Mouse (Mus musculus) MEL (cell line): ENCODE results near the gene Acsbg1. TPM values are rescaled to one million over a fixed set of nuclear protein-coding genes. Genes with fewer than 3 reads are reported as not detected.

Source experiments
- DNase-seq: peaks from one replicate; pipeline ENCODE4 v3.0.0; 2011; ENCODE audit warnings: low read depth, low spot score
- H3K27ac ChIP-seq: 2 replicates; pipeline ENCODE4 v1.5.1; 2012; ENCODE audit warnings: low read depth, mild to moderate bottlenecking, control low read depth, low read length, moderate library complexity; ENCODE audit not compliant: control insufficient read depth
- H3K27me3 ChIP-seq, 2 experiments: fragments of 150-350 bp in 1 of 2; sonication (generic) in 1 of 2; 2 replicates each; pipeline ENCODE4 v1.6.1; 2012; ENCODE audit warnings: low read length in 2 of 2, mild to moderate bottlenecking in 2 of 2, improper control_type of control experiment in 1 of 2, moderate library complexity in 1 of 2; ENCODE audit not compliant: insufficient read depth in 2 of 2, control insufficient read depth in 1 of 2
- H3K36me3 ChIP-seq, 2 experiments: 2 replicates each; pipeline ENCODE4 v1.6.1; 2012 to 2014; ENCODE audit warnings: low read length in 2 of 2, improper control_type of control experiment in 1 of 2, inconsistent platforms in 1 of 2, mild to moderate bottlenecking in 1 of 2; ENCODE audit not compliant: insufficient read depth in 2 of 2, control insufficient read depth in 1 of 2
- H3K4me1 ChIP-seq, 2 experiments: fragments of 150-350 bp in 1 of 2; sonication (generic) in 1 of 2; 2 replicates each; pipeline ENCODE4 v1.6.1; 2012; ENCODE audit warnings: low read length in 2 of 2, improper control_type of control experiment in 1 of 2, mild to moderate bottlenecking in 1 of 2; ENCODE audit not compliant: insufficient read depth in 2 of 2, control insufficient read depth in 1 of 2
- H3K4me3 ChIP-seq, 2 experiments: fragments of 150-350 bp in 1 of 2; sonication (generic) in 1 of 2; 2 replicates each; pipeline ENCODE4 v1.5.1; 2012; ENCODE audit warnings: low read depth in 2 of 2, low read length in 2 of 2, mild to moderate bottlenecking in 2 of 2, moderate library complexity in 2 of 2, control low read depth in 1 of 2, improper control_type of control experiment in 1 of 2; ENCODE audit not compliant: control insufficient read depth in 1 of 2, insufficient read depth in 1 of 2
- H3K79me2 ChIP-seq: 2 replicates; pipeline ENCODE4 v1.6.1; 2012; ENCODE audit warnings: mild to moderate bottlenecking, low read length, moderate library complexity; ENCODE audit not compliant: control insufficient read depth, poor library complexity, insufficient read depth
- H3K9ac ChIP-seq: 2 replicates; pipeline ENCODE4 v1.6.1; 2012; ENCODE audit warnings: low read depth, mild to moderate bottlenecking, control low read depth, low read length, moderate library complexity; ENCODE audit not compliant: control insufficient read depth, poor library complexity, severe bottlenecking
- H3K9me3 ChIP-seq: fragments of 150-350 bp; sonication (generic); replicated peaks from 2 replicates; pipeline ENCODE4 v1.6.1; 2012; ENCODE audit warnings: mild to moderate bottlenecking, low read length, improper control_type of control experiment, moderate library complexity; ENCODE audit not compliant: insufficient read depth
- BHLHE40 ChIP-seq: IDR thresholded peaks from 2 replicates; pipeline ENCODE4 v1.6.1; 2012; ENCODE audit warnings: low read depth, mild to moderate bottlenecking, inconsistent platforms, low read length, improper control_type of control experiment, borderline replicate concordance
- CHD1 ChIP-seq: IDR thresholded peaks from 2 replicates; pipeline ENCODE4 v1.6.1; 2012; ENCODE audit warnings: low read depth, mild to moderate bottlenecking, inconsistent platforms, low read length, improper control_type of control experiment
- CTCF ChIP-seq, 3 experiments: IDR thresholded peaks in 2 of 3; conservative IDR thresholded peaks in 1 of 3; 2 replicates each; pipeline ENCODE4 v1.5.1; 2011 to 2012; ENCODE audit warnings: low read length in 3 of 3, low read depth in 2 of 3, mild to moderate bottlenecking in 2 of 3, improper control_type of control experiment in 1 of 3, inconsistent platforms in 1 of 3, mixed read lengths in 1 of 3, moderate library complexity in 1 of 3; ENCODE audit not compliant: control insufficient read depth in 1 of 3, insufficient read depth in 1 of 3, poor library complexity in 1 of 3, severe bottlenecking in 1 of 3
- EP300 ChIP-seq, 2 experiments: IDR thresholded peaks; 2 replicates each; pipeline ENCODE4 v1.6.1; 2011; ENCODE audit warnings: improper control_type of control experiment in 2 of 2, low read length in 2 of 2, low read depth in 1 of 2, mild to moderate bottlenecking in 1 of 2
- ETS1 ChIP-seq: IDR thresholded peaks from 2 replicates; pipeline ENCODE4 v1.6.1; 2012; ENCODE audit warnings: low read depth, mild to moderate bottlenecking, inconsistent platforms, low read length, improper control_type of control experiment, moderate library complexity
- GABPA ChIP-seq: IDR thresholded peaks from 2 replicates; pipeline ENCODE4 v1.6.1; 2012; ENCODE audit warnings: low read depth, mild to moderate bottlenecking, inconsistent platforms, low read length, improper control_type of control experiment, moderate library complexity
- GATA1 ChIP-seq: IDR thresholded peaks from 2 replicates; pipeline ENCODE4 v1.6.1; 2011; ENCODE audit warnings: low read depth, low read length, improper control_type of control experiment
- HCFC1 ChIP-seq: IDR thresholded peaks from 2 replicates; pipeline ENCODE4 v1.6.1; 2012; ENCODE audit warnings: low read depth, mild to moderate bottlenecking, inconsistent platforms, low read length, improper control_type of control experiment, moderate library complexity
- JUND ChIP-seq: IDR thresholded peaks from 2 replicates; pipeline ENCODE4 v1.6.1; 2011; ENCODE audit warnings: low read depth, mild to moderate bottlenecking, improper control_type of control experiment, low read length
- KAT2A ChIP-seq: conservative IDR thresholded peaks from 2 replicates; pipeline ENCODE4 v1.6.1; 2012; ENCODE audit warnings: low read depth, low read length, improper control_type of control experiment, inconsistent platforms
- MEF2A ChIP-seq: IDR thresholded peaks from 2 replicates; pipeline ENCODE4 v1.6.1; 2014; ENCODE audit warnings: low read depth, mild to moderate bottlenecking, inconsistent platforms, low read length, improper control_type of control experiment; ENCODE audit not compliant: poor library complexity, insufficient replicate concordance, severe bottlenecking; ENCODE audit errors: extremely low read depth
- NELFE ChIP-seq: IDR thresholded peaks from 2 replicates; pipeline ENCODE4 v1.6.1; 2011; ENCODE audit warnings: low read depth, low read length, improper control_type of control experiment
- POLR2AphosphoS2 ChIP-seq: IDR thresholded peaks from 2 replicates; pipeline ENCODE4 v1.6.1; 2011; ENCODE audit warnings: low read length, improper control_type of control experiment
- POLR2AphosphoS5 ChIP-seq: IDR thresholded peaks from 2 replicates; pipeline ENCODE4 v1.6.1; 2012; ENCODE audit warnings: low read depth, borderline replicate concordance, mild to moderate bottlenecking, inconsistent platforms, low read length, moderate library complexity, mixed read lengths
- RAD21 ChIP-seq: IDR thresholded peaks from 2 replicates; pipeline ENCODE4 v1.6.1; 2011; ENCODE audit warnings: mild to moderate bottlenecking, low read depth, low read length, improper control_type of control experiment
- RCOR1 ChIP-seq: IDR thresholded peaks from 2 replicates; pipeline ENCODE4 v1.6.1; 2012; ENCODE audit warnings: low read depth, mild to moderate bottlenecking, inconsistent platforms, low read length, improper control_type of control experiment
- SMC3 ChIP-seq: IDR thresholded peaks from 2 replicates; pipeline ENCODE4 v1.6.1; 2011; ENCODE audit warnings: low read depth, low read length, improper control_type of control experiment
- TBP ChIP-seq: IDR thresholded peaks from 2 replicates; pipeline ENCODE4 v1.8.0; 2011; ENCODE audit warnings: low read depth, low read length, improper control_type of control experiment
- UBTF ChIP-seq: IDR thresholded peaks from 2 replicates; pipeline ENCODE4 v1.6.1; 2012; ENCODE audit warnings: low read depth, mild to moderate bottlenecking, inconsistent platforms, low read length, improper control_type of control experiment, moderate library complexity, borderline replicate concordance; ENCODE audit not compliant: insufficient read depth
- USF1 ChIP-seq: IDR thresholded peaks from 2 replicates; pipeline ENCODE4 v1.6.1; 2014; ENCODE audit warnings: low read depth, mild to moderate bottlenecking, inconsistent platforms, low read length, improper control_type of control experiment, moderate library complexity
- USF2 ChIP-seq, 2 experiments: IDR thresholded peaks; 2 replicates each; pipeline ENCODE4 v1.6.1; 2011 to 2012; ENCODE audit warnings: improper control_type of control experiment in 2 of 2, low read length in 2 of 2, borderline replicate concordance in 1 of 2, inconsistent platforms in 1 of 2, low read depth in 1 of 2, mild to moderate bottlenecking in 1 of 2; ENCODE audit not compliant: insufficient read depth in 1 of 2
- ZC3H11A ChIP-seq: IDR thresholded peaks from 2 replicates; pipeline ENCODE4 v1.6.1; 2012; ENCODE audit warnings: low read depth, mild to moderate bottlenecking, inconsistent platforms, low read length, improper control_type of control experiment
- ZMIZ1 ChIP-seq: IDR thresholded peaks from 2 replicates; pipeline ENCODE4 v1.6.1; 2012; ENCODE audit warnings: low read depth, mild to moderate bottlenecking, inconsistent platforms, low read length, improper control_type of control experiment, moderate library complexity
- ZNF384 ChIP-seq: IDR thresholded peaks from 2 replicates; pipeline ENCODE4 v1.6.1; 2012; ENCODE audit warnings: low read depth, mild to moderate bottlenecking, inconsistent platforms, low read length, improper control_type of control experiment
- polyA plus RNA-seq, 2 experiments: library from polyadenylated mRNA; stranded (reverse) in 1 of 2; unstranded in 1 of 2; fragments of >175 nt in 1 of 2; fragments of >200 nt in 1 of 2; gene quantifications; 2 replicates each; pipeline versions ENCODE4 v1.2.1 to v1.2.4; 2012; ENCODE audit warnings: low replicate concordance in 2 of 2, low read depth in 1 of 2; ENCODE audit not compliant: insufficient read length in 2 of 2, insufficient read depth in 1 of 2, missing spikeins in 1 of 2
- total RNA-seq: library from RNA; depleted of rRNA; stranded (reverse); fragments of 300-350 nt; gene quantifications from 2 replicates; pipeline ENCODE4 v1.2.3, GENCODE M21; 2012

Acsbg1 gene
- total and polyA plus RNA-seq, 3 experiments = 8.3 to 8.8 TPM; not detected in 1

DNA sequence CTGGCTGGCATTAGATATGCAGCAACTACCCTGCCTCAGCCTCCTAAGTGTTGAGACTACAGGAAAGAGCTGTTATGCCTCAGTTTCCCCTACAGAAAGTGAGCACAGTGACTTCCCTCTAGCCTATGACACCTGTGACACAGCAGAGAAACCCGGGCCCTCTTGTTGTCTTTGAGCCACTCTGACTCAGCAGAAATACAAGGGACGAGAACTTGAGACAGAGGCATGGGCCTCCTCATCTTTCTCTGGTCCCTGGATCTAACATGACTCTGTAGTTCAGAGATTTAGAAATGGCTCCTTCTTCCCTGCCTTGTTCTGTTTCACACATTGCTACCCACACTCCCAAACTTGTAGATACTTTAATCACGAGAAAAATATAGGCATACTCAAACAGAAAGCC lies 20.1 kb downstream of the Acsbg1 start:
- H3K4me1 ChIP-seq = peaks cover 7 to 13% of the 10 kb centered on the region in 2 experiments
- no peaks in the 10 kb centered on the region for H3K9me3 ChIP-seq
- H3K79me2 ChIP-seq = no peaks in the 10 kb centered on the region
- peak; percentile 23 for DNase-seq
- no peak overlapping the region for H3K27ac ChIP-seq
- no peak overlapping the region for H3K9ac ChIP-seq
- H3K36me3 ChIP-seq = peaks cover 0 to 16% of the 10 kb centered on the region in 2 experiments; a peak in 2 of 4 replicates
- no peaks in the 10 kb centered on the region for H3K27me3 ChIP-seq
- TF ChIP-seq EP300 (IDR thresholded peaks at IDR 0.05; ENCODE audit: low read depth in 1 of 2, low read length in 2 of 2) (no peak), GABPA (no peak), TBP (no peak), CTCF (IDR thresholded peaks at IDR 0.05 in 2 of 3, conservative IDR thresholded peaks at IDR 0.05 in 1 of 3; ENCODE audit: control insufficient read depth in 1 of 3, insufficient read depth in 1 of 3, low read depth in 2 of 3, low read length in 3 of 3, poor library complexity in 1 of 3, severe bottlenecking in 1 of 3) (no peak), UBTF (no peak), GATA1 (no peak), JUND (no peak), HCFC1 (no peak), NELFE (no peak), POLR2AphosphoS5 (no peak), RAD21 (no peak), ZNF384 (no peak), USF2 (IDR thresholded peaks at IDR 0.05; ENCODE audit: borderline replicate concordance in 1 of 2, insufficient read depth in 1 of 2, low read depth in 1 of 2, low read length in 2 of 2) (no peak), KAT2A (no peak), CHD1 (no peak), BHLHE40 (no peak), RCOR1 (no peak), USF1 (no peak), ETS1 (no peak)
- H3K4me3 ChIP-seq = no peak overlapping the region; a peak in 1 of 4 replicates

DNA sequence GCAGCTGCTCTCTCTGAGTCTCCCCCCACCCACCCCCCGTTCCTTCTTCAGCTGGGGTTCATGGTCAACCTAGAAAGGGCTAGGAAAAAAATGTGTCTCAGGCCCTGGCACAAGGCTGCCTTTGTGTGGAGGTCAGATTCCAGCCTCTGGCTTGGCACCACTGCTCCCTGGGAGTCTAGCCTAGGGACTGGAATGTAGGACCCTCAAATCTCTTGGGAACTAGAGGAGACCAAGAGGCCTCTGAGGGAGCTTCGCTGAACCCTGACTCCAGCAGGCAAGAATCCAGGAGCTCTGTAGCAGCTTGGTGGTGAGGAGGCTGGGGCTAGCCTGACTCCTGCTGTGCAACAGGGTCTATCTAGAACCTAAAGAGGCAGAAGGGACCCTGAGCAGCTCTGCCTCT lies 22.5 kb downstream of the Acsbg1 start:
- Histone ChIP-seq H3K4me3 (no peak overlapping the region), H3K79me2 (no peaks in the 10 kb centered on the region), H3K27me3 (no peaks in the 10 kb centered on the region), H3K9ac (no peak overlapping the region), H3K9me3 (no peaks in the 10 kb centered on the region), H3K4me1 (peaks cover 7 to 13% of the 10 kb centered on the region in 2 experiments), H3K36me3 (peaks cover 0 to 16% of the 10 kb centered on the region in 2 experiments; a peak in 2 of 4 replicates), H3K27ac (no peak overlapping the region)
- TF ChIP-seq JUND (no peak), SMC3 (no peak), ZMIZ1 (no peak), MEF2A (no peak), NELFE (no peak), ETS1 (no peak), USF2 (IDR thresholded peaks at IDR 0.05; ENCODE audit: borderline replicate concordance in 1 of 2, insufficient read depth in 1 of 2, low read depth in 1 of 2, low read length in 2 of 2) (no peak), POLR2AphosphoS2 (no peak), ZC3H11A (no peak)
- no peak for DNase-seq
